Mouse (Mus musculus) liver, embryonic 11.5 days (tissue): ENCODE results near the gene Spns2. TPM values are rescaled to one million over a fixed set of nuclear protein-coding genes. Genes with fewer than 3 reads are reported as not detected.
A peak's percentile ranks its signal among the peaks of the same experiment; 100 is the strongest.

Experiments
- ATAC-seq: fragments of 200-750 bp; cut with Nextera tagmentation; replicated peaks from 2 replicates; pipeline ENCODE4 v1.8.0; 2017; ENCODE audit warnings: moderate number of reproducible peaks, mild to moderate bottlenecking, moderate TSS enrichment, moderate library complexity; ENCODE audit not compliant: low FRiP score
- DNase-seq: peaks from one replicate; pipeline ENCODE4 v3.0.0-alpha.2; 2017; ENCODE audit warnings: low spot score
- H3K27ac ChIP-seq: fragments of 300-500 bp; sonication (generic); 2 replicates; pipeline ENCODE4 v1.5.1; 2014; ENCODE audit warnings: mild to moderate bottlenecking, low read depth, low read length, control low read depth
- H3K27me3 ChIP-seq: fragments of 300-500 bp; sonication (generic); replicated peaks from 2 replicates; pipeline ENCODE4 v1.6.1; 2014; ENCODE audit warnings: low read length, mixed read lengths; ENCODE audit not compliant: control insufficient read depth, insufficient read depth
- H3K36me3 ChIP-seq: fragments of 300-500 bp; sonication (generic); 2 replicates; pipeline ENCODE4 v1.6.1; 2014; ENCODE audit warnings: mild to moderate bottlenecking, low read length, moderate library complexity, mixed read lengths; ENCODE audit not compliant: control insufficient read depth, insufficient read depth
- H3K4me1 ChIP-seq: fragments of 300-500 bp; sonication (generic); replicated peaks from 2 replicates; pipeline ENCODE4 v1.6.1; 2014; ENCODE audit warnings: low read length, mixed read lengths; ENCODE audit not compliant: control insufficient read depth, insufficient read depth
- H3K4me2 ChIP-seq: fragments of 300-500 bp; sonication (generic); 2 replicates; pipeline ENCODE4 v1.6.1; 2014; ENCODE audit warnings: mild to moderate bottlenecking, control low read depth, moderate library complexity
- H3K4me3 ChIP-seq: fragments of 300-500 bp; sonication (generic); 2 replicates; pipeline ENCODE4 v1.5.1; 2014; ENCODE audit warnings: low read depth, low read length, control low read depth
- H3K9ac ChIP-seq: fragments of 300-500 bp; sonication (generic); 2 replicates; pipeline ENCODE4 v1.6.1; 2014; ENCODE audit warnings: low read depth, low read length, control low read depth
- H3K9me3 ChIP-seq: fragments of 300-500 bp; sonication (generic); 2 replicates; pipeline ENCODE4 v1.6.1; 2016; ENCODE audit warnings: low read length, inconsistent platforms, mixed read lengths; ENCODE audit not compliant: control insufficient read depth
- WGBS: fragments of 180-500 bp; shearing (Covaris S2); extraction: QIAGEN DNeasy Blood & Tissue Kit; methylation state at CpG from one replicate; pipeline ENCODE4 v1.1.7; 2014; 5-methylcytosine and 5-hydroxymethylcytosine counted together
- polyA plus RNA-seq: library from polyadenylated mRNA; unstranded; fragments of >200 nt; fragmentation: Nextera tagmentation; extraction: Ambion mirVana; gene quantifications from 2 replicates; pipeline ENCODE4 v1.2.1, GENCODE M21; 2014

Spns2 gene
- polyA plus RNA-seq, 1 experiment from 2014 or later: 20.0 TPM

DNA sequence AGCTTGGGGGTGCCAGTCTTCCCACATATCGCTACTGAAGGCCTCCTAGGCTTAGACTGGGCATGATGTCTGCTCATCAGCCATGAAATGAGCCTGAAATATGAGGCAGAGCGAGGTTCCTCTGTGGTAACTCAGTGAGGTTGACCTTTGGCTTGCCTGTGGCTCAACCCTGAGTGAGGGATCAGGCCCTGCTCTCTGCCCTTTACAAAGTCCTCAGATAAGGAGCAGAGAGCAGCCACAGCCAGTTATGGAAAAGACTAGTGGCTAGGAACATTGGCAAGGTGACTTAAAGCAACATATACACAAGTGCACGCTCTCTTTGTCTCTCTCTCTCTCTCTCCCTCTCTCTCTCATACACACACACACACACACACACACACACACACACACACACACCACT is 14.8 kb downstream of the Spns2 start:
- DNase-seq (no peak), ATAC-seq (peak; percentile 21)
- no peaks in the 10 kb centered on the region for H3K9me3 ChIP-seq
- peaks cover 2% of the 10 kb centered on the region; the same call in 1 of the 2 replicates for H3K36me3 ChIP-seq
- H3K4me3 ChIP-seq: no peak overlapping the region
- peak overlapping the region; percentile 79 for H3K27ac ChIP-seq
- peak overlapping the region; percentile 58 for H3K4me2 ChIP-seq
- H3K27me3 ChIP-seq: no peaks in the 10 kb centered on the region
- H3K4me1 ChIP-seq: peaks cover 87% of the 10 kb centered on the region
- WGBS: 46% methylated on average over 3 of the region's 3 CpGs
- H3K9ac ChIP-seq: peak overlapping the region; percentile 39; the same call in 1 of the 2 replicates

DNA sequence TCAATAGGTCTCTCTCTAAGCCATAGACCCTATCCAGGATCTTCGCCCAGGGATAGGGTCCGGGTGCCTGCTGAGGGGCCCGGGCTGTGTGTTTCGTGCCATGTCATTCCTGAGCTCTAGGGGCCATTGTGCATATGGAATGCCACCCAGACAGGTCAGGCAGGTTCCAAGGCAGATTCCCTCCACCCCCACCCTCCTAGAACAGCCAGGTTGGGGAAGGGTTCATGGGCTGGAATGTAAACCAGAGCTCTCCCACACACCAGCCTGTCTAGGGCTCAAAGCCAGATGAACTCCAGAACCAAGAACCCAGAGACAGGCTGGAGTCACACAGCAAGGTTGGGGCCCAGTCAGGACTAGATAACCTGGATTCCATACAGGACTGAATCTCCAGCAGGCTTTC is 16.2 kb downstream of the Spns2 start:
- DNase-seq (no peak), ATAC-seq (no peak)
- Histone ChIP-seq H3K9me3 (no peaks in the 10 kb centered on the region), H3K4me2 (no peak overlapping the region), H3K27ac (peak overlapping the region; percentile 28; the same call in 1 of the 2 replicates), H3K4me1 (peaks cover 88% of the 10 kb centered on the region), H3K4me3 (no peak overlapping the region), H3K36me3 (peaks cover 2% of the 10 kb centered on the region; the same call in 1 of the 2 replicates), H3K9ac (no peak overlapping the region), H3K27me3 (no peaks in the 10 kb centered on the region)
- WGBS: 88% methylated on average over 4 of the region's 4 CpGs

DNA sequence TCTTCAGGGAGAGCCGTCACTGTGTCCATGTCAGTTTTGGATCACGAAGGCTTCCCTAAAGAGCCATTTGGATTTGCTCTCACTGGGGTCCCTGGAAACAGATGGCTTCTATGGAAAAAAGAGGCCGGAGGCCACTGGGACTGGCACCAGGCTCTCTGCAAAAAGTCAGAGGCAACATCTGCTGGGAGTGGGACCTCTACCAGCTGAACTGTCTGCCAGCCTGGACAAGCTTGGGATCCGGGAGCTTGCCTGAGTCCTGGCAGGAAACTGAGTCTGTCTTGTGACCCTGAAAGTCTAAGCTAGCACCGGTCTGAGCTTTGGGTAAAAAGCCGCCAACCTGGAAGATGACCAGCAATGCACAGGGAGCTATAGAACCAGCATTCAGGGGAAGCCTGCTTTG is 18.3 kb downstream of the Spns2 start:
- 89% methylated on average over 6 of the region's 6 CpGs for WGBS
- Histone ChIP-seq H3K4me1 (peaks cover 88% of the 10 kb centered on the region), H3K4me3 (no peak overlapping the region), H3K27me3 (no peaks in the 10 kb centered on the region), H3K4me2 (no peak overlapping the region), H3K27ac (no peak overlapping the region), H3K9ac (no peak overlapping the region), H3K9me3 (no peaks in the 10 kb centered on the region), H3K36me3 (peaks cover 2% of the 10 kb centered on the region; the same call in 1 of the 2 replicates)
- DNase-seq (no peak), ATAC-seq (no peak)

DNA sequence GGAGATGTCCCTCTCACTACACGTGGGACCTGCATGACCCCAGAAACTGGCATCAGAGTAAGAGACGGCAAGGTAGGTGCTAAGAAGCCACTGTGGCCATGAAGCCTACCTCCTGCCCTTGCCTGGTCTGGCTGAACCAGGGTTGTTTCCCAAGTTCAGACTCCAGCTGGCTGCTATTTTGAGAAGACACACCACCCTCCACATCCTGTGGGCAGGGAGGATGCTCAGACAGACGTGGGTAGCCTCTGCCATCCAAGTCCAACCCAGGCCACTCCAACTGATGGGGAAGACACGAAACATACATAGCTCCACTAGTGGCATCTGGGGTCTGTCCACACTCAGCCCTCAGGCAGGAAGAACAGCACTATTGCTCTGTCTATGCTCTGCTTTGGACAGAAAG is 19.7 kb downstream of the Spns2 start:
- peaks cover 2% of the 10 kb centered on the region; the same call in 1 of the 2 replicates for H3K36me3 ChIP-seq
- DNase-seq: no peak
- no peak overlapping the region for H3K4me3 ChIP-seq
- no peaks in the 10 kb centered on the region for H3K27me3 ChIP-seq
- peaks cover 80% of the 10 kb centered on the region for H3K4me1 ChIP-seq
- no peak overlapping the region for H3K9ac ChIP-seq
- WGBS: 55% methylated on average over 4 of the region's 4 CpGs
- H3K4me2 ChIP-seq: no peak overlapping the region
- ATAC-seq: no peak
- H3K9me3 ChIP-seq: no peaks in the 10 kb centered on the region
- H3K27ac ChIP-seq: peak overlapping the region; percentile 54

DNA sequence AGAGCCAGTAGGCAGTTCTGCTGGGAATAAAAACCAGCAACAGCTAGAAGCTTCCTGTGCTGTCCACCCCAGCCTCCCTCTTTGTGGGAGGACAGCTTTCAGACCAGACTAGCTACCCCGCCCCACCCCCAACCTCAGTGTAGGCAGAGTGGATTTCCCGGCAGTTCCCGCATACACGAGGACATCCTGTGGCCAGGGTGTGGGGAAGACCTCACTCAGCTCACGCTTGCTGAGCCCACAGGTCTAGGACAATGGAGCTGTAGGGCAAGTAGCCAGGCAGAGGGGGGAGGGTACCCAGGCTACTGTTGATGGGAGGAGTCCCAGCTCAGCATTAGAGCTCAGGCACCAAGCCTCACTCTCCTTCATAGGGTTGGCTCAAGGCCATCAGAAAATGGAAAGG is 20.5 kb downstream of the Spns2 start:
- no peak overlapping the region for H3K4me2 ChIP-seq
- ATAC-seq (peak; percentile 27; the same call in 1 of the 2 replicates), DNase-seq (no peak)
- H3K36me3 ChIP-seq: no peaks in the 10 kb centered on the region; the same call in 1 of the 2 replicates
- no peaks in the 10 kb centered on the region for H3K27me3 ChIP-seq
- WGBS: 33% methylated on average over 5 of the region's 5 CpGs
- H3K4me3 ChIP-seq: no peak overlapping the region
- H3K27ac ChIP-seq: 0 out of 2 replicates have a peak overlapping the region, but pooled peaks have one; percentile 9
- peaks cover 72% of the 10 kb centered on the region for H3K4me1 ChIP-seq
- H3K9ac ChIP-seq: no peak overlapping the region
- H3K9me3 ChIP-seq: no peaks in the 10 kb centered on the region

DNA sequence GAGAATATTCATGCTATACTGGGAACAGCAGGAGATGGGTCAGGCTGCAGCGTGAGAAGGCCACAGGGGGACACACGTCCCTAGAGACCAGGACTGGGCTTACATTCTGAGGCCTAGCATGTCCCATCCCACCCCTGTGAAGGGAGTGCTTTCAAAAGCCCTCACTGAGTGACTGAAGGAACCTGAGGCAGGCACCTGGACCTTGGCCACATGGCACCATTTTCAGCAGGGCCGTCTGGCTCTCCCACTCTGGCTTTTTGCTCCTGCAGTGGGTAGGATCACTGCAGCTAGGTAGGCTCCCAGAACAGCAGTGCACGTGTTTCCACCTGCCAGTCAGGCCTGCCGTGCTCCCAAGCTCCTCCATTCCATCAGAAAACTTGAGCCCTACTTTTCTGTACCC is 21.2 kb downstream of the Spns2 start:
- Histone ChIP-seq H3K4me3 (no peak overlapping the region), H3K4me2 (no peak overlapping the region), H3K9me3 (no peaks in the 10 kb centered on the region), H3K27ac (peak overlapping the region; percentile 47), H3K9ac (no peak overlapping the region), H3K27me3 (no peaks in the 10 kb centered on the region), H3K4me1 (peaks cover 70% of the 10 kb centered on the region), H3K36me3 (no peaks in the 10 kb centered on the region)
- ATAC-seq (no peak), DNase-seq (no peak)
- WGBS: 80% methylated on average over 5 of the region's 5 CpGs

DNA sequence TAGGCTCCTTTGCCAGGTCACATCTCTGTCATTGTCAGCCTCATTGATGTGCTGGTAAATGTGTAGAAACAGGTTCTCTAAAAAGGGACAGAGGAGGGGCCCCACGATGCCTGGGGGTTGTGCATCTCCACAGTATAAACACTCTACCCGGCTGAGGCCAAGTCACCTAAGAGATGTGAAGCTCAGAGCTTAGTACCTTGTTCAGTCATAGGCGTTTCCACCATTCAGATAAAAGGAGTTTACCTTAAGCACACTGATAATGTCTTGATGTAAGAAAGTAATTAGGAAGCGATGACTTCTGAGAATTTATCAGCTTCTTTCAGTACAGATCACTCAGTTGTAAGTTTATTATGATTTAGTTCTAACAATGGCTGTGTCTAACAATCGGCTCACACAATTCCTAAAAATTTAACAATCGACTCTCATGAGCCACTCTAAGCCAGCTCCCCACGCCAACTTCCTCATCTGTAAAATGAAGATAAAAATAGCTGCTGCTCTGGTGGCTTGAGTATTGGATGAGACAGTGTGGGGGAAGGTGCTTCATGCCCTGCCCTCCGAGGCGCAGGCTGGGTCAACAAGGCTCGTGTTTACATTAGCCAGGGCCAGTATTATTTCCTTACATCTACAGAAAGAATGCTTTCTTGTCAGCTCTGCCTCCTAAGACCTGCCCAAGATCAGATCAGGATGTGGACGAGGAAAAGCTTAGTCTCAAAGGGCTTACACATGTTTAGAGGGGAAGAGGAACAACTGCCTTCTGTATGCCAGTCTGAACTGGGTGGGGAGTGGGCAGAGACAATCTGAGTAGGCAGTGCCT is 22.8 kb downstream of the Spns2 start:
- Histone ChIP-seq H3K9ac (peak overlapping the region; percentile 44), H3K4me1 (peaks cover 73% of the 10 kb centered on the region), H3K27me3 (no peaks in the 10 kb centered on the region), H3K9me3 (no peaks in the 10 kb centered on the region), H3K36me3 (peaks cover 5% of the 10 kb centered on the region; the same call in 1 of the 2 replicates), H3K4me2 (peak overlapping the region; percentile 58), H3K4me3 (no peak overlapping the region), H3K27ac (peak overlapping the region; percentile 79)
- WGBS: 10% methylated on average over 11 of the region's 11 CpGs
- DNase-seq: no peak
- peak; percentile 84 for ATAC-seq

DNA sequence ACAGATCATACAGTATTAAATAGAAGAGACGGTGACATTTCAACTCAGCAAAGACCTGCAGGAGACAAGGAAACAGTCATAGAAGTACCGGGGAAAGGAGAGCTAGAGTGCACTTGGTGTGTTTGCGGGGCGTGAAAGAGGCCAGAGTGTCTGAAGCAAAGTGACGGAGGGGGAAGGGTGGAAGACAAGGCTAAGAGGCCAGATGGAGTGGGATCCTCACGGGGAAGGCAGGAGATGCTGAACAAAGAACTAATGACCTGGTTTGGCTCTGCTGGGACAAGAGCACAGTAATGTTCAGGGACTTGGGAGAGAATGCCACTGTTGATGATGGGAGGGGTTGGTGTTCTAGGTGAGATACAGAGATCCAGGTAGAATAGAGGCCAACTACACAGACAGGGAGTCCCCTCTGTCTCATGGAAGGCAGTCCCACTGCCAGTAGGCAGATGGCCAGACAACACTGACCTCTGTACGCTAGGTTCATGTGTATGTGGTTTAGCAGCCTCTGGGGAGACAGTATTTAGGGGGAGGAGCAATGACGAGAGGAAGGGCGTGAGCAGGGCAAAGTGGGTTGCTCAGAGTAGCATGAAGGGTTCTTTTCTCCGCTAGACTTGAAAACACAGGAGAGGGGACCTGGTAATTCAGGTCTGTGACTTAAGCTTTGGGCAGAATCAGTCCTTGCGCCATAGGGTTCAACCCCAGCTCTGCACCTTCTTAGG is 23.6 kb downstream of the Spns2 start:
- H3K4me2 ChIP-seq: peak overlapping the region; percentile 58
- H3K9me3 ChIP-seq: no peaks in the 10 kb centered on the region
- DNase-seq (no peak), ATAC-seq (peak; percentile 42; the same call in 1 of the 2 replicates)
- no peak overlapping the region for H3K4me3 ChIP-seq
- peak overlapping the region; percentile 79 for H3K27ac ChIP-seq
- H3K36me3 ChIP-seq: peaks cover 5% of the 10 kb centered on the region; the same call in 1 of the 2 replicates
- H3K4me1 ChIP-seq: peaks cover 72% of the 10 kb centered on the region
- 63% methylated on average over 11 of the region's 11 CpGs for WGBS
- H3K27me3 ChIP-seq: no peaks in the 10 kb centered on the region
- H3K9ac ChIP-seq: no peak overlapping the region; the same call in 1 of the 2 replicates
